Mouse (Mus musculus) right cerebral cortex, postnatal 10 days (tissue): Measurements from ENCODE around the gene Oit1.

Source experiments
- DNase-seq, 2 experiments: peaks; one replicate each; pipeline ENCODE4 v3.0.0; 2021; ENCODE audit warnings: low spot score in 2 of 2

Gene Oit1

DNA sequence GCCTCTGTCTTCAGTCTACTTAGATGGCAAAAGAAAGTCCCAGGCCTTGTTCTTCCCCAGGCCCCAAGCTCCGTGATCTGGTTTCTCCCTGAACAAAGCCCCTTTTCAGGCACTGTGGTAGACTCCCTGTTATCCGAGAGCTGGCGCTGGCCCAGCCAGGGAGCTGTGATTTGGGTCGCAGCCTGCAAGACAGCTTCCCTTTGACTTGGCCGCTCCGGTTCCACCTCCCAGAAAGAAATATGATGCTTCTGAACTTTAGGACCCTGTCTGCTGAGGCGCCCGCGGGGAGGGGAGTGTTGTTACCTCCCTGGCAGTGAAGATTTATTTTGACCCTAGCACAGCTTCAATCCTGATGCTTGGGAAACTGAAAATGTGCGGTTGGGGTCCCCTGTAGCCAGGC is 42.6 kb downstream of the Oit1 start:
- peak; percentile 40 to 45 for DNase-seq

DNA sequence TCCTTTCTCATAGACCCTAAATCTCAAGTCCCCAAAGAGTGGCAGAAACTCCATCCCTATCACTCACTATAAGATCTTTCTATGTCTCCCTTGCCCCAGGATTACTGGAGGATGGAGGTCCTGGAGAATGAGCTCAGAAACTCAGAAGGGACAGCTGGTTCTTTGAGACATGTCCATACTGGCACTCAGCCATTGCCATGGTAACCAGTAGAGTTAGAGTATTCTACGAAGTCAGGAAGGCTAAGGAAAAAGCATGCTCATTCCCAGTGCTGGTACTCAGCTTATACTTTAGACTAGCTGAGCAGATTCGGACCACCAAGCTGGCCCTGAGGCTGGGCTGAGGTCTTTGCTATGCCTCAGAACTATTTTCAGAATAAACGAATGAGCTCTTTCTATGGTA is 44.0 kb downstream of the Oit1 start:
- DNase-seq, result peak; percentile 68 to 77

DNA sequence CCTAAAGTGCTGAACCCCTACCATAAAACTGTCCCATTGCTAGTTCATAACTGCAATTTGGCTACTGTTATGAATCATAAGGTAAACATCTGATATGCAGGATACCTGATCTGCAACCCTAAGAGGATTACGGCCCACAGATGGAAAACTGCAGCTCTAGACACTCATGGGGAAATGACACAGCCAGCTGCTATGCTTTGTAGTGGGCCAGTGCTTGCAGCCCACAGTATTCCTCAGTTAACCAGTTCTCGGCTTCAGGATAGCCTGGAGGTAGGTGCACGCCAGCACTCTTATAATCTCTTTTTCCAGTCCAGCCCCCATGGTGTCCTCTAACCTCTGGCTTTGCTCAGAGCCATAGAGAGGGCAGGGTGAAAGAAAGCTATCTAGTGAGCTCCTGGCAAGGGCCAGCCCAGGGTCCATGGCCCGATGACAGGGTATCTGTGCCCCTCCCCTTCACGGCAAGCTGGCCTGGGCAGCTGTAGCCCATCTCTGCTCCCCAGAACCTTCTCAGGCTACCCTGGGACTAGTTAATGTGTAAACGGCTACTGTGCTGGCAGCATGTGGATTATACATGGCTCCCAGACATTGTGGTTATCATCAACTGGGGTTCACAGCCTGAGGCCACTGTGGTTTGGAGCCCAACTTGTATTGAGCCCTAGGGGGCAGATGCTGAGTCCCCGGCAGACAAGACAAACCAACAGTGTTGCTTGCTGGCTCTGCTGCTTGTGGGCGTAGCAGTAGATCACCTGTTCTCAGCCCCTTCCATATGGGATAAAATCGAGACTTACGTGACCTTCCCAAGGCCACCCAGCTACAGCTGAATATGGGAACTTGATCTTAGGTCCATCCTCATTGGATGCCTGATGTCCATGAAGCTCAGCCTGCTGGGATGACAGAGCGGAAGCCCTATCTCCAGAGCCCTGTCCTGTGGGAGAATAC is 46.0 kb downstream of the Oit1 start:
- no peak for DNase-seq

DNA sequence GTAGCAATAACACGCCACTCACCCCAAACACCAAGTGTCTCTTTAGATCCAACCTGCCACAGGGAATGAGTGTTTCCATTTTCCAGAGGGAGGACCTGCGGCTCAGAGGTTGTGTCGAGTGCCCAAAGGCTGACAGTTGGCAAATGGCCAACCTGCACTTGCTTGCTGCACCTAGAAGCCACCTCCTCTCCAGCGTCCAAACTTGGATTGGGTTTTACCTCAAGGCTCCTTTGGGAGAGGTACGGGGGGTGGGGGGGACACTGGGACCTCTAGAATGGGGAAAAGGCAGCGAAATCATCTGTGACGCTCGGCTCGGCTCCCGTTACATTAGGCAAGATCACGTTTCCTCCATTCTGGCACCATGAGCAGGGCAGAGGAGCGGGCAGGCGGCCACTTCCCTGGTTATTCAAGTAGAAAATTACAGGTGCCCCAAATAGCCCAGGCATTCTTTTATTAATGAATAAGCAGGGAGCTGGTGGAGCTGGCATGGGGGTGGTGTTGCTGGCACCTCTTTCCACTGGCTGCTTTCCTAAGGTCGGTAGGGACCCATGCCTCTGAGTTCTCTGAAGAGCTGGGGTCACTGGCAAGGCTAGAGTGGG is 47.1 kb downstream of the Oit1 start:
- peak; percentile 43 to 52 for DNase-seq

GRCm38 (mm10) chr14:8330390-8330789 is 48.2 kb downstream of the Oit1 start:
- no peak for DNase-seq

DNA sequence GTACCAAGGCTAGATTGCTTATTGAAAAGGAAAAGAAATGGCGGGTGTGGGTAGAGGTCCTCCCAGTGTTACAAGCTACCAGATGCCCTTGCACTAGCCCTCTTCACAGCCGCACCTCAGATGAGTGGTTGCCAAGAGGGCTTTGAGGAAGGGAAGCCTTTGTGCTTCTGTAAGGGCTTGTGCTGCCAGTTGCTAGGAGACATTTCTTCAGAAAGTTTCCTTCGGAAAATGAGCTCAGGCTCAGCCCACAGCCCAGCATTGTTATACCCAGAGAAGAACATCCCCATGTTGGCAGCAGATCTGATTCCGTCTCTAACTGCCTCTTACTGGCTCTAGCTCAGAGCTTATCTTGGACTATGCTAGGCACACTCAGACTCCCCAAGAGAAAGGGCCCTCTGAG is 49.0 kb downstream of the Oit1 start:
- peak; percentile 57 to 67 for DNase-seq

- no peak for DNase-seq
Measured at GRCm38 (mm10) chr14:8327371-8327770, 51.2 kb downstream of the Oit1 start.

- no peak for DNase-seq
Measured at GRCm38 (mm10) chr14:8326961-8327360, 51.6 kb downstream of the Oit1 start.

DNA sequence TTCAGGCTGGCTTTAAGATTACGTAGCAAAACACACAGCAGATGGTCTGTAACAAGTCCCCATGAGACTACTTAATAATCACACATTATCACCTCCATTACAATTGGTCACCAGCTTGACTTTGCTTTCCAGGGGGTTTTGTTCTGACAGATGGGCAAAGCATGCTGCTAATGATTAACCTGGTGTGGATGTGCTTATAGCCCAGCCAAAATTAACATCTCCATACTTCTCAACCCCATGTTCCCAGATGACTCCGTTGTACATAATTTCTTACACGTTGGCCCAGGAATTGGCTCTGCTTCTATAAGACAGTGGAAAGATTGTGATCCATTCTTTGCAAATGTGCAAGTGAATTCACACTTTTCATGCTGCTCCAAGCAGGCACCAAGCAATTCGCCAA is 52.8 kb downstream of the Oit1 start:
- DNase-seq, result no peak

- no peak for DNase-seq
Measured at GRCm38 (mm10) chr14:8320528-8320927, 58.0 kb downstream of the Oit1 start.

DNA sequence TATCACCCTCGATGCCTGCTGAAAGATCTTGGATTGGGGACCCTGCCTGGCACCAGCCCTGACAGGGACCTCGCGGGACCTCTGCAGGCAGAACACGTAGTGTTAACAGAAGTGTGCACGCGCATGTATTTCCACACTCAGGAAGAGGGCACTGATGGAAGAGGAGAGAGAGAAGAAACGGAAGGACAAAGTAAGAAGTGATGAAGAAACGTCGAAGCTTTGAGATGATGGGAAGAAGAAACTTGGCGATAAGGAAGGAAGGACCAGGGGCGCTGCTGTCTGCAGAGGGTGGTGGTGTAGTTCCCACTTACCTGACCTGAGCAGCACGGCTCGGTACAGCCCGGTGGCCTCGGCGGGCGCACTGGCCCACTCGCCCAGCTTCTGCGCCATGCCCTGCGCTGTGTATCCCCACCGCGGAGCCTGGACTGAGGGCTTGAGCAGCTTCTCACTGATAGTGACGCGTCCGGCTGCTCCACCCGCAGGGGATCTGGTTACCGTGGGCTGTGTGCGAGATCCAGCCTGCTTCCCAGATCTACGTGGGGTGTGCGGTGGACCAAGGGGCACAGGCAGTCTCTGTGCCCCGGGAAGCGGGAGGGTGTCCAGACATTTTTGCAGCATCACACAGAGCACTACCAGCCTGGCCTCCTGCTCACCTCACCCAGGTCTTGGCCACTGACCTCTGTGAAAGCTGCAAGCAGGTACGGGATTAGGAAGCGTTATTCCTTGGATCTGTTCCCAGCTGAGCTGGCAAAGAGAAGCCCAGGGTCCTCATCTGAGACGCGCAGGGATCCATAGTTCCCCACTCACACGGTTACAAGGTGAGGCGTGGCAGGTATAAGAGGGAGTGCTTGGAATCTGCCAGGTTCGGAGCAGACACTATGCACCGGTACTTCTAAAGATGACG is 61.1 kb downstream of the Oit1 start, which contains the start of gene Fam107a:
Fam107a (minus strand) TSS at position 830 of the 904 bp plus-strand sequence.
- DNase-seq, result no peak

DNA sequence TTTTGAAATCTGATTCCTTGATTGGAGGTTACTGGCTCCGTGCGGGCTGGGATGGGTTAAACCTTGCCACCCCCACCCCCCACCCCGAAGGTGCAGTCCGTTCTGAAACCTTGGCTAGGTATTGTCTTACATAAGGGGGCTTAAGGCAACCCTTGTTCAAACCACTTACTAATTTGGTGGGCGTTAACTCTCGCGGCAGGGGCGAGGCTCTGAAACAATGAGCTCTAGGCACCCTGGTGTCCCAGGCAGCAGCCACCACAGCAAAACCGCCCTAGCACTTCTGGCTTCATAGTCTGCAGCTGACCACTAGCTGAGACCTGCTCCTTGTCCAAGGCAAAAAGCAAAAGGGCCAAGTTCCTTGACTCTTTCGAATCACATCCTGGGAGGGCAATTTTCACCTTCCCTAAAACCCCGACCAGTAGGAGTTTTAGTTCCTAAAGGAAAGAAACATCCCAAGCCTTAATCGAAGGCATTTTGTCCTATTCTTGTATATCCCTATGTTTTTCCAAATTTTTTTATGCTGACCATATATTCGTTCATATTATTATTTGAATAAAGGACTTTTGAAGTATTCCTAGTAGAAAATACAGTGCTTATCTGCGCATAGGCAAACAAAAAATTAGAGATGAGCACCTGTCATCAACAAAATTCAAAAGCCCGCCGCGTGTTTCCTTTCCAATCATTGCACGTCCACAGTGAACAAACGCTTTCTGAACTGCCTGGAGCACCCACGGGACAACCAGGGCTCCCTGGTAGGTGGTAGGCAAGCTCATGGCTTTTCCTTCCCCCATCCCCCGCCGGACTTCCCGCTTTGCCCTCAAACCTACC is 62.0 kb downstream of the Oit1 start:
- no peak for DNase-seq

GRCm38 (mm10) chr14:8315169-8315568 is 63.4 kb downstream of the Oit1 start:
- no peak for DNase-seq

DNA sequence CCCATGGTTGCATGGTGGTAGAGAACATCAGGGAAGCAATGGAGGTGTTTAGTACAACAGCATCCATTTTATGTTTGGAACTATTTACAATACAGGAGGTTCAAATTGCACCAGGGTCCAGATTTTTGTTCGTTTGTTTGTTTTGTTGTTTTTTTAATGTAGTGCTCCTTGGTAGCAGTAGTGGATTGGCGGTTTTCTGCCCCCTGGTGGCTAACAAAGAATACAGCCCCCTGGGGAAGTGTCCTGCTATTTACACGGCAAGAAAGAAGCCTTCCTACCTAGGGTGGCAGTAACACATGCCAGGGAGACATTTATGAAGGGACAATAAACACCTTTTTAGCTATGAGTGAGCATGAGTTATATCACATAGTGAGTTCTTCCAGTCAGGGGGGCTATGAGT is 64.0 kb downstream of the Oit1 start:
- DNase-seq, result no peak

DNA sequence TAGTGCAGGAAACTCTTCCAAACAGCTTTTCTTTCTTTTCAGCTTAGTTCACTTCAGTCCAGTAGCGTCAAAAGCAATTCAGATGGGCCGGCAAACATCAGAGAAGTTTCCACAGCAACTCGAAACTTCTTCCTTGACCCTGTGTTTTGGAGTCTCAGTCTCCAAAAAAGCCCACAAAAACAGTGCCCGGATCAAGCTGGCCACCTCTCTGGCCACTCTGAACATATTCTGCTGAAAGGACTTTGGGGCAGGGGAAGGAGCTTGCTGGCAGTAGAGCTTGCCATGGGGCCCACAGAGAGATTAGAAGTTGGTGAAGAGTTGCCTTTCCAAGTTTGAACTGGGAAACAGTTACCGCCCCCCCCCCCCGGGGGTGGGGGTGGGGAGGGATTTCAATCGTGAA is 64.7 kb downstream of the Oit1 start:
- DNase-seq, result peak; percentile 66 to 69

- peak; percentile 48 to 53 for DNase-seq
Measured at GRCm38 (mm10) chr14:8309621-8310141, 68.9 kb downstream of the Oit1 start.

- DNase-seq, result no peak
Measured at GRCm38 (mm10) chr14:8308650-8309049, 69.9 kb downstream of the Oit1 start.

DNA sequence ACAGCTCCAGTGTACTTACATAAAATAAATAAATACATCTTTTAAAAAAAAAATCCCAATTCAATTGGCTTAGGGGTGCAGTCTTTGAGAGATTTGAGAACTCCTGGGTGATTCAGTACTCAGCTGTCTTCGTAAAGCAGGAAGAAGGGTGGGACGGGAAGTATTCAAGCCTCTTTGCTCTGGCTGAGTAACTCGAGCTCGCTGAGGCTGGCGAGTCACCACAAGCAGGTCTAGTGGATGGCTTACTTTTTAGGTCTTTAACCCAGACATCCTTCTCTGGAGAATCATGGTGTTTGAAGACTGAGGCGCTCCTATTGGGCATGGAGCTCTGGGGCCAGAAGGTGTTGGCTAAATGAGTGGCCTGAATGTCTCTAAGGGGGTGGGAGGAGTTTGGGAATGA is 71.7 kb downstream of the Oit1 start:
- no peak for DNase-seq

- DNase-seq, result peak; percentile 49 to 53
Measured at GRCm38 (mm10) chr14:8305014-8305413, 73.5 kb downstream of the Oit1 start.

- DNase-seq, result no peak
Measured at GRCm38 (mm10) chr14:8304082-8304481, 74.5 kb downstream of the Oit1 start.

DNA sequence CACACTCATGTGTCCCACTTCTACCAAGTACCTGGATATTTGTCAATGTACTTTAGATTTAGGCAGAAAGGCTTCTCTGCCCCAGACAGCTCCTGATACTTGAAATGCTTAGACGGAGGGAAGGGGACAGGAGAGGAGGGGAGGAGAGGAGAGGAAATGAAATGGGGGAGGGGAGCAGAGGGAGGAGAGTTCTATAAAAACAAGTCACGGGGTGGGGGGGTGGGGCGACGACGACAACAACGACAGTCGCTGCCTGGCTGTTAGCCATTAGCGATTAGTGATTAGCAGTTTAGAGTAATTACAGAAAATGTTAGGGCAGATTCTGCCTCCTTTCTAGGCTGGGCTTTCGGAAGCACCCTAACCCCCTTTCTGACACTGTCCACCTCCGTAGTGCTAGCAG is 75.9 kb downstream of the Oit1 start:
- peak in 1 of 2 experiments; percentile 19 for DNase-seq
